Mouse (Mus musculus) hindbrain, embryonic 14.5 days (tissue): ENCODE measurements around the gene Psmg4. TPM values are rescaled to one million over a fixed set of nuclear protein-coding genes. Genes with fewer than 3 reads are reported as not detected.

Experiments
- ATAC-seq: fragments of 200-750 bp; cut with Nextera tagmentation; 2 replicates; pipeline ENCODE4 v1.8.0; 2017; ENCODE audit warnings: moderate number of reproducible peaks, mild to moderate bottlenecking, moderate TSS enrichment, moderate library complexity; ENCODE audit not compliant: low FRiP score
- DNase-seq: peaks from one replicate; pipeline ENCODE4 v3.0.0-alpha.2; 2015; ENCODE audit warnings: low spot score
- H3K27ac ChIP-seq: fragments of 300-500 bp; sonication (generic); 2 replicates; pipeline ENCODE4 v1.5.1; 2014; ENCODE audit warnings: mild to moderate bottlenecking, moderate library complexity
- H3K27me3 ChIP-seq: fragments of 300-500 bp; sonication (generic); 2 replicates; pipeline ENCODE4 v1.6.1; 2014; ENCODE audit warnings: mild to moderate bottlenecking, low read length, mixed read lengths; ENCODE audit not compliant: control insufficient read depth, insufficient read depth
- H3K36me3 ChIP-seq: fragments of 300-500 bp; sonication (generic); replicated peaks from 2 replicates; pipeline ENCODE4 v1.6.1; 2014; ENCODE audit not compliant: control insufficient read depth, insufficient read depth
- H3K4me1 ChIP-seq: fragments of 300-500 bp; sonication (generic); replicated peaks from 2 replicates; pipeline ENCODE4 v1.6.1; 2014; ENCODE audit warnings: antibody characterized with exemption, low read length, mixed read lengths; ENCODE audit not compliant: control insufficient read depth, insufficient read depth
- H3K4me2 ChIP-seq: fragments of 300-500 bp; sonication (generic); replicated peaks from 2 replicates; pipeline ENCODE4 v1.6.1; 2014; ENCODE audit warnings: mild to moderate bottlenecking, moderate library complexity
- H3K4me3 ChIP-seq: fragments of 300-500 bp; sonication (generic); replicated peaks from 2 replicates; pipeline ENCODE4 v1.5.1; 2014; ENCODE audit warnings: mild to moderate bottlenecking, low read length
- H3K9ac ChIP-seq: fragments of 300-500 bp; sonication (generic); 2 replicates; pipeline ENCODE4 v1.6.1; 2014
- H3K9me3 ChIP-seq: fragments of 300-500 bp; sonication (generic); 2 replicates; pipeline ENCODE4 v1.6.1; 2016; ENCODE audit warnings: low read length; ENCODE audit not compliant: control insufficient read depth
- WGBS: fragments of 180-500 bp; shearing (Covaris S2); extraction: QIAGEN DNeasy Blood & Tissue Kit; methylation state at CpG from one replicate; pipeline ENCODE4 v1.1.7; 2014; 5-methylcytosine and 5-hydroxymethylcytosine counted together
- polyA plus RNA-seq: library from polyadenylated mRNA; unstranded; fragments of >200 nt; fragmentation: Nextera tagmentation; extraction: Ambion mirVana; gene quantifications from 2 replicates; pipeline ENCODE4 v1.2.1, GENCODE M21; 2014

Gene Psmg4
- polyA plus RNA-seq, 1 experiment from 2014 or later, result 87.0 TPM

- H3K27ac ChIP-seq, result no peak overlapping the region
- 67% methylated on average over 4 of the region's 4 CpGs for WGBS
- peaks cover 6% of the 10 kb centered on the region; the same call in 1 of the 2 replicates for H3K36me3 ChIP-seq
- no peaks in the 10 kb centered on the region for H3K27me3 ChIP-seq
- no peaks in the 10 kb centered on the region for H3K9me3 ChIP-seq
- no peak overlapping the region for H3K9ac ChIP-seq
- no peaks in the 10 kb centered on the region for H3K4me1 ChIP-seq
- no peak overlapping the region for H3K4me2 ChIP-seq
- ATAC-seq (no peak), DNase-seq (no peak)
- no peak overlapping the region for H3K4me3 ChIP-seq
Observed at GRCm38 (mm10) chr13:34211261-34211775, 48.6 kb downstream of the Psmg4 start.

DNA sequence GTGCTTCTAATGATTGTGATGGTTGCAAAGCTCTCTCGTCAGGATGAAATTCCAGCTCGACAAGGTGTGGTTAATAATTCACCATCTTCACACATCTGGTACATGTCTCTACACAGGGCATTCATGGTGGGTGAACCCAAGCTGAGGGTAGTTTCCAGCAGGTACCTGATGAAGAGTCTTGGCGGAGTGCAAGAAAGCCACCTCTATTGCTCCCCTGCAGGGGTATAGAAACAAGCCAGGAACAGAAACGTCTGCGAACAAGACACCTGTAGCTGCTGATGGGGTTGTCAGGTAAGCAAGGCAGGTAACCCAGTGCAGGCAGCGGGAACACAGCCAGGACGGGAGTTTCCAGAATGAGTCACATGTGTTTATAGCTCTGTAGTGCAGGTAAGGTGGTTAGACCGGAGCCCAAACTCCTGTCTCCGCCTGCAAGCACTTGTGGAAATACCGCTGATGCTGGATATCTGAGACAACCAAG lies 50.0 kb downstream of the Psmg4 start:
- no peak overlapping the region for H3K4me2 ChIP-seq
- H3K36me3 ChIP-seq, result peaks cover 6% of the 10 kb centered on the region; the same call in 1 of the 2 replicates
- DNase-seq (no peak), ATAC-seq (no peak)
- H3K9me3 ChIP-seq, result no peaks in the 10 kb centered on the region
- WGBS, result 82% methylated on average over 10 of the region's 10 CpGs
- H3K4me1 ChIP-seq, result no peaks in the 10 kb centered on the region
- H3K4me3 ChIP-seq, result no peak overlapping the region
- H3K27ac ChIP-seq, result no peak overlapping the region
- no peak overlapping the region for H3K9ac ChIP-seq
- no peaks in the 10 kb centered on the region for H3K27me3 ChIP-seq

GRCm38 (mm10) chr13:34214855-34215254 lies 52.1 kb downstream of the Psmg4 start:
- no peak overlapping the region for H3K27ac ChIP-seq
- H3K27me3 ChIP-seq, result no peaks in the 10 kb centered on the region
- no peak overlapping the region for H3K9ac ChIP-seq
- peaks cover 6% of the 10 kb centered on the region; the same call in 1 of the 2 replicates for H3K36me3 ChIP-seq
- no peaks in the 10 kb centered on the region for H3K4me1 ChIP-seq
- DNase-seq (no peak), ATAC-seq (no peak)
- no peak overlapping the region for H3K4me3 ChIP-seq
- 98% methylated on average over 3 of the region's 3 CpGs for WGBS
- no peak overlapping the region for H3K4me2 ChIP-seq
- no peaks in the 10 kb centered on the region for H3K9me3 ChIP-seq

DNA sequence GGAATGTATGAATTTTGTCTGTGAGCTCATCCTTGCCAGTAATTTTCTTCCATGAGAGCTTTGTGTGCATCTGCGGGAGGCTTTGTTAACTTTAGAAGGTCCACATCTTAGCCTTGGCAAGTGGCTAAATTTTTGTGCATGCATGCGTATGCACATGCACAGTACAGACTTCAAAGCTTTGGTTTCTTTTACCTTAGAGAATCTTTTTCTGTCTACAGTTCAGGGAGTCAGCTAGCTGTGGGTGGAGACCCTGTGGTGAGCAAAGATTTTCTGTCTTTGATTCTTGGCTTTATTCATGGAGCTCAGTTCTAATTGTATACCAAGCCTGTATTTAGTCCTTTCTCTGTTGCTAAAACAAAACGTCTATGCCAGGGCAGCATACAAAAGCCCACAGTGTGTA lies 56.0 kb downstream of the Psmg4 start:
- H3K27me3 ChIP-seq, result no peaks in the 10 kb centered on the region
- DNase-seq (no peak), ATAC-seq (no peak)
- H3K27ac ChIP-seq, result no peak overlapping the region
- H3K36me3 ChIP-seq, result no peaks in the 10 kb centered on the region
- H3K4me1 ChIP-seq, result peaks cover 13% of the 10 kb centered on the region; the same call in 1 of the 2 replicates
- no peak overlapping the region for H3K4me3 ChIP-seq
- 75% methylated on average over 3 of the region's 3 CpGs for WGBS
- no peak overlapping the region for H3K9ac ChIP-seq
- no peaks in the 10 kb centered on the region for H3K9me3 ChIP-seq
- H3K4me2 ChIP-seq, result no peak overlapping the region

- Histone ChIP-seq H3K4me1 (peaks cover 17% of the 10 kb centered on the region; the same call in 1 of the 2 replicates), H3K27ac (no peak overlapping the region), H3K9ac (no peak overlapping the region), H3K4me2 (no peak overlapping the region), H3K9me3 (no peaks in the 10 kb centered on the region), H3K36me3 (no peaks in the 10 kb centered on the region), H3K27me3 (no peaks in the 10 kb centered on the region), H3K4me3 (no peak overlapping the region)
- ATAC-seq (no peak), DNase-seq (no peak)
- WGBS, result 89% methylated on average over 3 of the region's 3 CpGs
Observed at GRCm38 (mm10) chr13:34219728-34220127, 57.0 kb downstream of the Psmg4 start.

GRCm38 (mm10) chr13:34222985-34223384 lies 60.2 kb downstream of the Psmg4 start:
- no peak for DNase-seq
- 49% methylated on average over 7 of the region's 7 CpGs for WGBS
- ATAC-seq, result 0 out of 2 replicates have a peak, but pooled peaks have one; percentile 44
- H3K36me3 ChIP-seq, result no peaks in the 10 kb centered on the region
- peak overlapping the region; percentile 34 for H3K27ac ChIP-seq
- H3K4me2 ChIP-seq, result no peak overlapping the region
- no peak overlapping the region; the same call in 1 of the 2 replicates for H3K9ac ChIP-seq
- H3K4me3 ChIP-seq, result no peak overlapping the region
- peaks cover 28% of the 10 kb centered on the region for H3K4me1 ChIP-seq
- H3K9me3 ChIP-seq, result no peaks in the 10 kb centered on the region
- no peaks in the 10 kb centered on the region for H3K27me3 ChIP-seq

GRCm38 (mm10) chr13:34226940-34227339 lies 64.2 kb downstream of the Psmg4 start:
- ATAC-seq (no peak), DNase-seq (no peak)
- no peak overlapping the region for H3K27ac ChIP-seq
- H3K4me3 ChIP-seq, result no peak overlapping the region
- H3K9me3 ChIP-seq, result no peaks in the 10 kb centered on the region
- no peaks in the 10 kb centered on the region for H3K27me3 ChIP-seq
- no peak overlapping the region for H3K4me2 ChIP-seq
- no peaks in the 10 kb centered on the region for H3K36me3 ChIP-seq
- 21% methylated on average over 1 of the region's 1 CpGs for WGBS
- no peak overlapping the region for H3K9ac ChIP-seq
- H3K4me1 ChIP-seq, result peaks cover 28% of the 10 kb centered on the region

Other genes with a start within 250 kb of the Psmg4 start
- gene Nqo2, start 198.3 kb upstream of the Psmg4 start, polyA plus RNA-seq, result 8.6 and 10.7 TPM in 2 replicates
- gene Ripk1, start 160.6 kb upstream of the Psmg4 start, polyA plus RNA-seq, result 6.5 and 8.2 TPM in 2 replicates
- 42.1 TPM in 2 replicates for gene Serpinb6a, start 160.2 kb upstream of the Psmg4 start, polyA plus RNA-seq
- 42.8 and 43.5 TPM in 2 replicates for gene Bphl, start 125.4 kb upstream of the Psmg4 start, polyA plus RNA-seq
- 2,565 and 2,873 TPM in 2 replicates for gene Tubb2a, start 85.0 kb upstream of the Psmg4 start, polyA plus RNA-seq
- gene Tubb2b, start 32.5 kb upstream of the Psmg4 start, polyA plus RNA-seq, result 682 and 716 TPM in 2 replicates
- gene Slc22a23, start 182.2 kb downstream of the Psmg4 start, polyA plus RNA-seq, result 27.0 and 28.5 TPM in 2 replicates